ENCODE assay signal across 9 mouse cellular contexts in genomic region chr4:44511682-44512081, GRCm38 (mm10).
DNase-seq lines count a peak whose midpoint lies in the region; ATAC-seq and TF ChIP-seq lines count a peak whose summit lies in the region.
"Had no signal": no experiment of that assay in that cellular context is flagged by ENCODE, and none has a peak within 500 bp of the region (broad histone marks: within the 10 kb centered on the region; RNA-seq: fewer than 3 reads in every experiment).

No protein-coding gene starts in this region.

- WGBS in kidney, adult 2 months = 7% methylated on average over 7 of the region's 7 CpGs
- 11% methylated on average over 7 of the region's 7 CpGs for WGBS in kidney, embryonic 14.5 days

- no peak for ATAC-seq in kidney, embryonic 14.5 days (ENCODE audit: low FRiP score, low TSS enrichment)
- no peak for ATAC-seq in megakaryocyte, adult 5-6 weeks (ENCODE audit: poor library complexity, severe bottlenecking)

- no peak for TF ChIP-seq CTCF in kidney, adult 2 months (conservative IDR thresholded peaks at IDR 0.05; ENCODE audit: insufficient read depth, insufficient read length, low read depth, low read length)

- no peaks in the 10 kb centered on the region for H3K27me3 ChIP-seq in kidney, adult 2 months (replicated peaks; ENCODE audit: control insufficient read depth, insufficient read depth, low read length)
- H3K27me3 ChIP-seq in kidney, embryonic 14.5 days (ENCODE audit: control insufficient read depth, insufficient read depth, low read length) = peaks cover 6% of the 10 kb centered on the region; the same call in 1 of the 2 replicates

- H3K36me3 ChIP-seq in kidney, adult 2 months (ENCODE audit: control insufficient read depth, insufficient read depth, low read length) = no peaks in the 10 kb centered on the region
- no peaks in the 10 kb centered on the region for H3K36me3 ChIP-seq in kidney, embryonic 14.5 days (ENCODE audit: control insufficient read depth, insufficient read depth, low read length)
- H3K36me3 ChIP-seq in ES-E14 (ENCODE audit: control insufficient read depth, insufficient read depth, low read length, poor library complexity, severe bottlenecking) = no peaks in the 10 kb centered on the region
- H3K36me3 ChIP-seq: embryonic facial prominence, embryonic 13.5 days had no signal

- in situ Hi-C loops in ES-E14 (cut with MboI; ENCODE audit: low sequenced_read_pairs in 2 of 2, unreplicated experiment in 2 of 2) = no loop called here

- no peak overlapping the region for H3K4me3 ChIP-seq in kidney, adult 2 months (ENCODE audit: insufficient read depth, low read depth, low read length)
- no peak overlapping the region for H3K4me3 ChIP-seq in kidney, embryonic 14.5 days (ENCODE audit: low read length)
- H3K4me3 ChIP-seq in ES-E14 (ENCODE audit: insufficient read depth in 1 of 2, low read depth in 1 of 2, low read length in 2 of 2, poor library complexity in 1 of 2, severe bottlenecking in 1 of 2) = no peak overlapping the region
- H3K4me3 ChIP-seq: embryonic facial prominence, embryonic 13.5 days had no signal

- H3K9ac ChIP-seq in kidney, embryonic 14.5 days (ENCODE audit: low read depth, low read length) = no peak overlapping the region
- H3K9ac ChIP-seq in ES-E14 (ENCODE audit: insufficient read depth, low read depth, low read length, poor library complexity, severe bottlenecking) = no peak overlapping the region
- H3K9ac ChIP-seq: embryonic facial prominence, embryonic 13.5 days had no signal

- no peaks in the 10 kb centered on the region for H3K9me3 ChIP-seq in kidney, embryonic 14.5 days (ENCODE audit: control insufficient read depth, low read length)
- no peaks in the 10 kb centered on the region for H3K9me3 ChIP-seq in ES-E14 (ENCODE audit: control insufficient read depth, insufficient read depth, low read depth, low read length)
- H3K9me3 ChIP-seq: embryonic facial prominence, embryonic 13.5 days had no signal

- no peak overlapping the region for H3K4me2 ChIP-seq in kidney, embryonic 14.5 days (replicated peaks; ENCODE audit: low read depth, low read length)
- H3K4me2 ChIP-seq: embryonic facial prominence, embryonic 13.5 days had no signal

- no peak overlapping the region for H3K27ac ChIP-seq in kidney, adult 2 months (ENCODE audit: insufficient read depth, low read depth, low read length)
- H3K27ac ChIP-seq in kidney, embryonic 14.5 days (ENCODE audit: low read depth, low read length) = no peak overlapping the region
- no peak overlapping the region for H3K27ac ChIP-seq in ES-E14 (ENCODE audit: insufficient read depth, low read depth, low read length, poor library complexity, severe bottlenecking)
- H3K27ac ChIP-seq: embryonic facial prominence, embryonic 13.5 days had no signal

- DNase-seq in kidney, adult 2 months = peak; percentile 8
- peak; percentile 65 for DNase-seq in ES-E14 (ENCODE audit: low read depth, low spot score)
- DNase-seq in adrenal gland, postnatal 25 days = peak; percentile 58
- peak; percentile 87 to 88 for DNase-seq in kidney, postnatal 4 days
- DNase-seq in layer of hippocampus, adult 8-10 months (ENCODE audit: low spot score in 2 of 2) = no peak
- DNase-seq in right cerebral cortex, adult 18-20 months = no peak

- no peak for TF ChIP-seq POLR2A in kidney, adult 2 months (IDR thresholded peaks at IDR 0.05; ENCODE audit: low read depth, low read length)

- H3K4me1 ChIP-seq in kidney, adult 2 months (ENCODE audit: control insufficient read depth, insufficient read depth, low read length) = no peaks in the 10 kb centered on the region
- peaks cover 3% of the 10 kb centered on the region; the same call in 1 of the 2 replicates for H3K4me1 ChIP-seq in kidney, embryonic 14.5 days (ENCODE audit: control insufficient read depth, insufficient read depth, low read length)
- H3K4me1 ChIP-seq in ES-E14 (ENCODE audit: control insufficient read depth in 2 of 2, insufficient read depth in 2 of 2, low read length in 2 of 2, poor library complexity in 1 of 2) = peaks cover 0 to 2% of the 10 kb centered on the region in 2 experiments; a peak in 1 of 4 replicates

TF ChIP-seq in ES-E14, 5 proteins besides CTCF, POLR2A, EP300 and RAD21:
- TF ChIP-seq MAFK (IDR thresholded peaks at IDR 0.05; ENCODE audit: insufficient read depth, low read depth, low read length) (no peak), ZNF384 (IDR thresholded peaks at IDR 0.05; ENCODE audit: low read depth, low read length) (no peak), CHD2 (IDR thresholded peaks at IDR 0.05; ENCODE audit: low read depth, low read length) (no peak), HCFC1 (IDR thresholded peaks at IDR 0.05; ENCODE audit: borderline replicate concordance, insufficient read depth, low read length) (no peak), ZC3H11A (IDR thresholded peaks at IDR 0.05; ENCODE audit: borderline replicate concordance, low read depth, low read length) (no peak)

Comparison
In these comparisons a context has a peak if more than half of its experiments do, and no peak if none do; other contexts are left out.
1. DNase-seq: peak in kidney, adult 2 months (single experiment), ES-E14 (single experiment), adrenal gland, postnatal 25 days (single experiment) and kidney, postnatal 4 days (2 of 2); none in layer of hippocampus, adult 8-10 months (0 of 2) and right cerebral cortex, adult 18-20 months (single experiment).